Mouse (Mus musculus) monocyte, adult 2 months (primary cell): ENCODE results near the gene Gba.
"Not testable (repeated sequence)": the region's sequence is repeated elsewhere in the genome, so short reads cannot be mapped to it uniquely, and the experiment has no call there.

ENCODE experiments used
- DNase-seq, 2 experiments: peaks; one replicate each; pipeline ENCODE4 v3.0.0; 2022; ENCODE audit warnings: low spot score in 2 of 2, low read depth in 1 of 2

Gba gene

GRCm38 (mm10) chr3:89214681-89215411 is 12.1 kb downstream of the Gba start, which contains the start of gene Thbs3:
Gene Thbs3 (plus strand): TSS chr3:89215180.
- DNase-seq: no peak

GRCm38 (mm10) chr3:89215853-89216252 is 13.1 kb downstream of the Gba start:
- peak in 1 of 2 experiments; percentile 69 for DNase-seq

GRCm38 (mm10) chr3:89216407-89216806 is 13.7 kb downstream of the Gba start:
- DNase-seq: not testable (repeated sequence)

DNA sequence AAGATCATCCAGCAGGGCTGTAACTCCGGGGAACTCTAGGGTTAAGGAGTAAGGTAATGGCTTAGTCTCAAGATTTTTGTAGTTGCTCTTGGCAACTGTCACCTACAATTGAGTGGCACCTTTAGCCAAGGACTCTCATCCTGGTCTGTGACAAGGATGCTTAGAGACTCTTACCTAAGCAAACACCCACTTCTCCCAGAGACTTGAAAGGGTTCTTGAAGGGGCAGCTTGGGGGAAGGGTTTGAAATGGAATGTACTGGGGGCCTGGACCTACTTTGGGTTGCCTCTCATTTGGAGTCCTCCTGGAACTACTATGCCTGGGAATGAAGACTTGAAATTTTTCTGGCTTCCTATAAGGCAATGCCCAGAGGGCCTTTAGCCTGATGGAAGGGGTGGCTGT is 15.5 kb downstream of the Gba start:
- DNase-seq: no peak

DNA sequence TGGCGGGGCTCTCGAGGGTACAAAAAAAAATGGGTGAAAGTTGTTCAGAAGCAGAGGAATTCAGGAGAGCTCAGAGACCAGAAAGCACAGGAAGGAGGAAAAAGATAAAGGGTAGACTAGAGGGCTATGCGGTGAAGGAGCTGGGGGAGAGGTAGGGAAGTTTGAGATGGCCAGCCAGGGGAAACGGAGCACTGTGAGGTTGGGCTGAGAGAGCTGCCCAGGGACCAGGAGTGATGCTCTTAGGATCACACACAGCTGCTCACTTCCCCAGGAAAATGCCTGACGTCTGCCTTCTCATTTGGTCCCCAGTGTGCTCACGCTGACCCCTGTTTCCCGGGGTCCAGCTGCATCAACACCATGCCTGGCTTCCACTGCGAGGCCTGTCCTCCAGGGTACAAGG is 16.8 kb downstream of the Gba start:
- no peak for DNase-seq

DNA sequence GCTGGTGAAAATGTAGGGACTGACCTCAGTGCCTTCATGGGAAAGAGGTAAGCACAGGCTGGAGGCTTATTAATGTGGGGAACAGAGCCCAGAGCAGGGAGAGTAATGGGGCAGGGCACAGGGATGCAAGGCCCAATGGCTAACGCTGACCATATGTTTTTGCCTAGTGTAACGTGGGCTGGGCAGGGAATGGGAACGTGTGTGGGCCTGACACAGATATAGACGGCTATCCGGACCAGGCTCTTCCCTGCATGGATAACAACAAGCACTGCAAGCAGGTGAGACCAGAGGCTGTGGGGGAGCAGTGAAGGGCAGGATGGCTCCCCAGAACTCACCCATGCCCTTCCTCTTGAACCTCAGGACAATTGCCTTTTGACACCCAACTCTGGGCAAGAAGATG is 18.4 kb downstream of the Gba start:
- DNase-seq: no peak

- no peak for DNase-seq
Measured at GRCm38 (mm10) chr3:89224796-89225195, 22.1 kb downstream of the Gba start.

DNA sequence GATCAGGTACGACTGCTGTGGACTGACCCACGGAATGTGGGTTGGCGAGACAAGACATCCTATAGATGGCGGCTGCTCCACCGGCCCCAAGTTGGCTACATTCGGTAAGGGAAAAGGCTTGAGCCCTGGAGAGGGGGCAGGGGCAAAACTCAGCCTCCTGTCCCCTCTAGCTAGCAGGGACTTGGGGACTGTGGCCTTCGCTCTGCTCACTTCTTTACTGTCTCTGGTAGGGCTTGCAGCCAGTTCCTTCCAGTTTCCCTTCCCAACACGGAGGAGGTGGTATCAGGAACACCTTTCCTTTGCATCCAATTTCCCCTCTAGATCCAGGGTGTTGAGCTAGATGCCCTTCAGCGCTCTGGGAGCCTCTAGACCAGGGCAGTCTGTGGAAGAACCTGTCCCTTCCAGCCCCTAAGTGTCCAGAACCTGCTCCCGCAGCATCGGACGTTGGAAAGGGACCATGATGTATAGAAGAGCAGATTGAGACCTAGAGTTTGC is 22.6 kb downstream of the Gba start:
- DNase-seq: no peak

GRCm38 (mm10) chr3:89225918-89226317 is 23.2 kb downstream of the Gba start:
- DNase-seq: no peak

DNA sequence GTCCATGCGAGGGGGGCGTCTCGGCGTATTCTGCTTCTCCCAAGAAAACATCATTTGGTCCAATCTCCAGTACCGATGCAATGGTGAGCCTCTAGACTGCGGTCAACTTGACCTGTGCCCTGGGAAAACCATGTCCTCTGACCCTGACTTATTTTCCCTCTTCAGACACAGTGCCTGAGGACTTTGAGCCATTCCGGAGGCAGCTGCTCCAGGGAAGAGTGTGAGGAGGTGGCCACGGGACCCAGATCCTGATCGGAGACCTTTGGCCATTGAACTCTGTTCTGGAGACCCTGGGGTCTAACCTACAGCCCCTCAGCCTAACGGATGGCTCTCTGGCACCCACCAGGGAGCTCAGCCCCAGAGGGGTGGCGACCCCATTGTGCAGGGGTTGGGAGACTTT is 23.6 kb downstream of the Gba start:
- no peak for DNase-seq

DNA sequence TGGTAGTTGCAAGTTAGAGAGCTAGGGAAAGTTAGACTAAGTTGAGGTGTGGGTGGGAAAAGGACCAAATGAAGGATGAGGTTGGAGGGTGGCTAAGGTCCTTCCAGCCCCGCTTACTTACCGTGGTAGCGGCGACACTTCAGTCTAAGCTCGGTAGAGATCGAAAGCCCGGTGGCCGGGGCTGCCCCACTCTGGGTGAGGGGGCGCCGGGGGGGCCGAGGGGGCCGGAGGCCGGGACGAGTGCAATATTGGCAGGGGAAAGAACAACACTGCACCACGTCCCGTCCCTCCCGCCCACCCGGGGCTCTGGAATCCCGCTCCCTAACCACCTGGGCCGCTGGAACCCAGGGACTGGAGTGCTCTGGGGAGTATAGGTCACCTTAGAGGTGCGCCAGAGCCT is 24.2 kb downstream of the Gba start, which contains the start of gene Mtx1:
Mtx1 (minus strand) TSS at position 189 of the 400 bp plus-strand sequence.
- DNase-seq: no peak

- peak in 1 of 2 experiments; percentile 39 for DNase-seq
Measured at GRCm38 (mm10) chr3:89227307-89228179, 24.8 kb downstream of the Gba start.

DNA sequence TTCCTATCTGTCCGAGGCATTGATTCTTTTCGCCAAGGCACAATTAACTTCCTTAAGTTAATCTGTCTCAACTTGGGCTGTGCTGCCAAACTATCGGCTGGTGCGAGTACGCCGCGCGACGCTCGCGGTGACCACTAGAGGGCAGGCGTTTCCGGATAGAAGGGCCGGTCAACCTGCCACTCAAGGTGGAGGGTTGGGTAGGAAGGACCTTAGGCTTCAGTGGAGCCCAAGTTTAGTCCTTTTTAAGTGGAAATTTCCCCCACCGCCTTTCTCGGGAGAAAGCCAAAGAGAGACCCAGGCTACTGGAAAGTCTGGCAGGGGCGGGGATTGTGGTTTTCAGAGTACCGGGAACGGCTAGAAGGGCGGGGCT is 25.4 kb downstream of the Gba start:
- DNase-seq: peak; percentile 58 to 80

GRCm38 (mm10) chr3:89228836-89229235 is 26.1 kb downstream of the Gba start, which contains the start of gene Muc1:
Gene Muc1 (plus strand): TSS chr3:89229057.
- DNase-seq: no peak

GRCm38 (mm10) chr3:89229276-89229675 is 26.5 kb downstream of the Gba start:
- DNase-seq: no peak

DNA sequence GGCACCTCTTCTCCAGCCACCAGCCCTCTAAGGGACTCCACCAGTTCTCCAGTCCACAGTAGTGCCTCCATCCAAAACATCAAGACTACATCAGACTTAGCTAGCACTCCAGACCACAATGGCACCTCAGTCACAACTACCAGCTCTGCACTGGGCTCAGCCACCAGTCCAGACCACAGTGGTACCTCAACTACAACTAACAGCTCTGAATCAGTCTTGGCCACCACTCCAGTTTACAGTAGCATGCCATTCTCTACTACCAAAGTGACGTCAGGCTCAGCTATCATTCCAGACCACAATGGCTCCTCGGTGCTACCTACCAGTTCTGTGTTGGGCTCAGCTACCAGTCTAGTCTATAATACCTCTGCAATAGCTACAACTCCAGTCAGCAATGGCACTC is 27.8 kb downstream of the Gba start:
- no peak for DNase-seq

GRCm38 (mm10) chr3:89231345-89231744 is 28.6 kb downstream of the Gba start:
- no peak for DNase-seq

GRCm38 (mm10) chr3:89231772-89232275 is 29.1 kb downstream of the Gba start:
- no peak for DNase-seq

DNA sequence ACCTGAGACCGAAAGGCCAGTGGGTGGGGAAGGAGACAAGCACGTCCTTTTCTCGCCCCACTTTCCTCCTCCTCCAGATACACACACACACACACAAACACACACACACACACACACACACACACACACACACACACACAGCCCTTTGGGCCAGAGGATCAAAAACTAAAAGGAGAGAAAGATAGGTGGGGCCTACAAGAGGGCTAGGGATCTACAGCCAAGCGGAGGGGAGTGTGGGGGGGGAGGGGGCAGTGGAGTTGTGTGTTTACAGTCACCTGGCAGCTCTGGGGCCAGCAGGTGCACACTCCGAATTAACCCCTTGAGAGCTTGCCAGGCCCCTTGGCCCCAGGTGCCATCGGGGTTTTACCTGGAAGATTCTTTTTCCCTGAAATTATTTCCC is 29.9 kb downstream of the Gba start:
- DNase-seq: no peak

GRCm38 (mm10) chr3:89233562-89234110 is 30.9 kb downstream of the Gba start:
- DNase-seq: peak; percentile 52 to 61

DNA sequence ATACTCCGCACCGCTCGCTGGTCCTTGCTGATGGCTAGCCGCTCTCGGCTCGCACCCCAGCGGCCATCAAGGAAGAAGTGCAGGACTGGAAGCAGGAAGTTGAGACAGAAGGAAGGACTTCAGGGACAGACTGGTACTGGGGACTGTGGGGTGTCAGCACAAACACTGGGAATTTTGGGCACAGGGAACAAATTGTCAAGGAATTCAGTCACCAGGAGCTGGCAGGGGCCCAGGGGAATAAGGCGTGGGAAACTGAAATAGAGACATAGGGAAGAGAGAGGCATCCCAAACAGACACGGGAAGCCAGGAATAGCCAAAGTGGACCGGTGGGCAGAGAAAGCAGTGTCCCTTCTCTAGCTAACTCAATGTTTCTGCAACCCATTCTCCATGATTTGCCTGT is 33.8 kb downstream of the Gba start:
- DNase-seq: no peak
